Mouse (Mus musculus) neural tube, embryonic 14.5 days (tissue): Measurements from ENCODE around the gene Itfg1. TPM values are rescaled to one million over a fixed set of nuclear protein-coding genes. Genes with fewer than 3 reads are reported as not detected.

ENCODE experiments used
- ATAC-seq: fragments of 200-750 bp; cut with Nextera tagmentation; 2 replicates; pipeline ENCODE4 v1.8.0; 2017; ENCODE audit warnings: low read depth, mild to moderate bottlenecking, moderate TSS enrichment, moderate library complexity
- H3K27ac ChIP-seq: fragments of 300-500 bp; sonication (generic); 2 replicates; pipeline ENCODE4 v1.5.1; 2014; ENCODE audit warnings: low read depth, mild to moderate bottlenecking, control low read depth, low read length, moderate library complexity, mixed read lengths
- H3K27me3 ChIP-seq: fragments of 300-500 bp; sonication (generic); 2 replicates; pipeline ENCODE4 v1.6.1; 2014; ENCODE audit warnings: low read length; ENCODE audit not compliant: control insufficient read depth, insufficient read depth
- H3K36me3 ChIP-seq: fragments of 300-500 bp; sonication (generic); 2 replicates; pipeline ENCODE4 v1.6.1; 2014; ENCODE audit warnings: low read length, mixed read lengths; ENCODE audit not compliant: control insufficient read depth, insufficient read depth
- H3K4me1 ChIP-seq: fragments of 300-500 bp; sonication (generic); 2 replicates; pipeline ENCODE4 v1.6.1; 2014; ENCODE audit warnings: low read length; ENCODE audit not compliant: control insufficient read depth, insufficient read depth
- H3K4me2 ChIP-seq: fragments of 300-500 bp; sonication (generic); 2 replicates; pipeline ENCODE4 v1.6.1; 2014; ENCODE audit warnings: mild to moderate bottlenecking, low read depth, low read length, control low read depth
- H3K4me3 ChIP-seq: fragments of 300-500 bp; sonication (generic); 2 replicates; pipeline ENCODE4 v1.5.1; 2014; ENCODE audit warnings: low read depth, low read length, control low read depth, mixed read lengths
- H3K9ac ChIP-seq: fragments of 300-500 bp; sonication (generic); replicated peaks from 2 replicates; pipeline ENCODE4 v1.6.1; 2014; ENCODE audit warnings: low read depth, mild to moderate bottlenecking, control low read depth, low read length, mixed read lengths
- H3K9me3 ChIP-seq: fragments of 300-500 bp; sonication (generic); 2 replicates; pipeline ENCODE4 v1.6.1; 2016; ENCODE audit warnings: low read length; ENCODE audit not compliant: control insufficient read depth
- WGBS: fragments of 180-500 bp; shearing (Covaris S2); extraction: QIAGEN DNeasy Blood & Tissue Kit; methylation state at CpG from one replicate; pipeline ENCODE4 v1.1.7; 2014; 5-methylcytosine and 5-hydroxymethylcytosine counted together
- microRNA-seq: library from miRNA; unstranded; fragments of <30 nt; microRNA quantifications from one replicate; pipeline ENCODE4, GENCODE M21; 2016
- polyA plus RNA-seq: library from polyadenylated mRNA; unstranded; fragments of >200 nt; fragmentation: Nextera tagmentation; extraction: Ambion mirVana; gene quantifications from 2 replicates; pipeline ENCODE4 v1.2.1, GENCODE M21; 2014

The Itfg1 gene
- polyA plus RNA-seq, 1 experiment from 2014 or later, result 254 TPM

DNA sequence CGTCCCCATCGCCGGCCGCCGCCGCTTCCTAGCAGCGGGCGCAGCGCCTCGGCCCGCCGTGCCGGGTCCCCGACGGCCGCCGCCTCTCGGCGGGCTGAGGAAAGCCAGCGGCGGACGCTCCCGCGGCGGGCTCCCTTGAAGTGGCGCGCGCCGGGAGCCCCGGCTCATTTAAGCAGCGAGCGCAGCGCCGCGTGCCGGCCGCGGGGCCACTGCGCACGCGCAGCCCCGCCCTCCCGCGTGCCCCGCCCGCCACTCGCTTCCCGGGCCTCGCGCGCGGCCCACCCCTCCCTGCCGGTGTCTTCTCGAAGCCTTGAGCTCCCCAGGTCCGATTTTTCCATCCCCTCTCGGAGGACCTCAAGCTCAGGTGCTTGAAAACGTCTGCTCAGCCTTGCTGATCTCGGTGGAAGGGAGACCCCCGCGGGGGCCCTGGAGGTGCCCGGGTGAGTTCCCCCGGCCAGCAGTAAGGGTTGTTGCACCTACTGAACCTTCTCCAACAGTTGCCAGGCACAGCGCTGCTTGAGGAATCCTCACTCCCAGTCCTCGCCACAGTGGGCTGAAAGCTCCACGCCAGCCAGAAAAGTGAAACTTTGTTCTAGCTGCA is 139.9 kb downstream of the Itfg1 start, which contains the start of gene Neto2:
Neto2 (minus strand) TSS at position 174 of the 601 bp plus-strand sequence.
- ATAC-seq, result peak; percentile 91
- Histone ChIP-seq H3K4me3 (peak within 1 kb of the TSS; percentile 81), H3K4me2 (peak within 1 kb of the TSS; percentile 55), H3K36me3 (no peaks in the 10 kb centered on the region), H3K4me1 (peaks cover 4% of the 10 kb centered on the region; the same call in 1 of the 2 replicates), H3K9ac (peak within 1 kb of the TSS; percentile 97), H3K27ac (peak within 1 kb of the TSS; percentile 98), H3K9me3 (no peaks in the 10 kb centered on the region), H3K27me3 (no peaks in the 10 kb centered on the region)
- 3% methylated on average over 62 of the region's 65 CpGs for WGBS

GRCm38 (mm10) chr8:85700101-85700750 is 140.5 kb downstream of the Itfg1 start:
- Histone ChIP-seq H3K4me1 (peaks cover 4% of the 10 kb centered on the region; the same call in 1 of the 2 replicates), H3K27me3 (no peaks in the 10 kb centered on the region), H3K9me3 (no peaks in the 10 kb centered on the region), H3K4me3 (peak overlapping the region; percentile 81), H3K27ac (peak overlapping the region; percentile 98), H3K36me3 (no peaks in the 10 kb centered on the region), H3K4me2 (peak overlapping the region; percentile 55), H3K9ac (peak overlapping the region; percentile 97)
- 1% methylated on average over 51 of the region's 84 CpGs for WGBS
- ATAC-seq, result peak; percentile 97

- Histone ChIP-seq H3K27me3 (no peaks in the 10 kb centered on the region), H3K4me1 (peaks cover 4% of the 10 kb centered on the region; the same call in 1 of the 2 replicates), H3K9me3 (no peaks in the 10 kb centered on the region), H3K4me2 (peak overlapping the region; percentile 34), H3K4me3 (peak overlapping the region; percentile 22), H3K36me3 (no peaks in the 10 kb centered on the region), H3K9ac (no peak overlapping the region), H3K27ac (no peak overlapping the region)
- WGBS, result under 1% methylated on average over 6 of the region's 6 CpGs
- ATAC-seq, result peak; percentile 57; the same call in 1 of the 2 replicates
These were observed 141.7 kb downstream of the Itfg1 start for GRCm38 (mm10) chr8:85699051-85699450.

Small RNAs within 50 kb of the gene (microRNA-seq; reads per million reads assigned to microRNA genes)
- gene Mir8109, result not detected

Other genes starting within 250 kb of the Itfg1 start
- gene Neto2, start 140.0 kb downstream of the Itfg1 start, polyA plus RNA-seq, result 90.2 and 98.5 TPM in 2 replicates
- 49.3 and 52.8 TPM in 2 replicates for gene Phkb, start within 50 bp of the Itfg1 start, polyA plus RNA-seq